Mouse (Mus musculus): ENCODE results near the gene Slc8b1.
A peak's percentile ranks its signal among the peaks of the same experiment; 100 is the strongest.

DNA sequence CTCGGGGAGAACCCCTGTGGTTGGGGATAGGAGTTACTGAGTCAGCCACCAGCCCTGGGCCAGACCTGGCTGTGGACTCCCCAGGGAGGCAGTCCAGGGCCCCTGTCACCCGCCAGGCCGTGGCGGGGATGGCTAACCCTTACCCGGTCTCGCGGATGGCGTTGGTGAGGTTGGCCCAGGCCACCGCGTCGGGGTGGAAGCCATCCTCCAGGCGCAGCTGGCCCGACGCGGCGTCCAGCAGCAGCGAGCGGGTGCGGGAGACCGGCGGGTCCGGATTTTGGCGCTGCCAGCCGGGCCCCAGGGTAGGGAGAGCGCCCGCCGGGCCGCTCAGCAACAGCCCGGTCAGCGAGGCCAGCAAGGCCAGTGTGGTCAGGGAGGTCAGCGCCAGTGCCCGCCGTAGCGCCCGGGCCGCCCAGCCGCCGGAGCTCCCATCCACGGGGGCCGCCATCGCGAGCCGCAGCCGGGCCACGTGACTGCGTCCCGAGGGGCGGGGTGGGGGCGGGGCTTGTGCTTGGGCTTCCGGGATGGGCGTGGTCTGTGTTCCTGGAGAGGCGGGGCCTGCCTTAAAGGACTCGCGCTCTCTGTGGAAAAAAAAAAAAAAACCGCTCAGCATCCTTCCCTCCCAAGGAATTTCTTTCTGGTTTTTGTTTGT, 7.7 kb upstream of the Slc8b1 start, which contains the start of gene Plbd2:
- no peak for TF ChIP-seq CTCF (IDR thresholded peaks at IDR 0.05; ENCODE audit: insufficient read depth, low read length)
- TF ChIP-seq POLR2A (IDR thresholded peaks at IDR 0.05; ENCODE audit: borderline replicate concordance, extremely low read depth, low read depth, low read length): peak; percentile 52; the same call in 1 of the 2 replicates

Measured in lung, adult 2 months (tissue).